Mouse (Mus musculus) thymus, postnatal 36 days (tissue): Measurements from ENCODE around the gene Ipp.
A peak's percentile ranks its signal among the peaks of the same experiment; 100 is the strongest.

Experiments
- DNase-seq, 2 experiments: peaks; one replicate each; pipeline ENCODE4 v3.0.0; 2022; ENCODE audit warnings: mixed read lengths in 2 of 2

Gene Ipp

DNA sequence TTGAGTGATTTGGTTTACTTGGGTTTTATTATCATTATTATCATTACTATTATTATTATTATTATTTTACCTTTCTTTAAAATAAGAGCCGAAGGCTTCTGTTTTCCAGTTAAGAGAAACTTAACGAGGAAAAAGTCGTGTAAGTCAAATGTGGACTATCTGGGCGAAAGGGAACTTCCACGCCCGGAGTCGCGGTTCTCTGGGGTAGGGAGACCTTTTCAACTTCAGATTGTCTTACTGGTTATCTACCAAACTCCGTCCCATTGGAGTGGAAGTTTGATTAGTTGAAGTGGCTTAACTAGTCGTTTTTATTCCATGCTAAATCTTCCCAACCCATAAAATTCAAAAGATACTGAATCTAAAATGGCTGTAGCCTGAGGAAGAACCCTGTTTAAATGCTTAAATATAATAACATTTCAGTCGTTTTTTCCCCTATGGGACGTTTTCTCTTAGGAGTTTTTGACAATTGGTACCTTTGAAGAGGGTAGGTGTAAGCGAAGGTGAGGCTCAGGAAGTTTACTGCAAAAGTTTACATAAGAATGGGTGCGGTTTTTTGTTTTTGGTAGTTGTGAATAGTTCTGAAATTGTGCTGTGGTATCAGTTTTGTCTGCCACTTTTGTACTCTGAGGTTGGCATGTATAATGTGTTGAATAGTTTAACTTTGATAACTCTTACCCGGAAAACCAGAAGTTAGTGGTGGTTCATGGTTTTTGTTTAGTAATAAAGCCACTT lies 51.0 kb downstream of the Ipp start:
- peak in 1 of 2 experiments; percentile 9 for DNase-seq
